Mouse (Mus musculus) heart, postnatal 10 days (tissue): ENCODE results near the gene Olfr95. TPM values are rescaled to one million over a fixed set of nuclear protein-coding genes. Genes with fewer than 3 reads are reported as not detected.

Experiments
- total RNA-seq, 2 experiments: library from RNA; stranded (reverse); gene quantifications; 2 replicates each; pipeline ENCODE4 v1.2.3; 2021

The Olfr95 gene
- total RNA-seq, 2 experiments from 2014 or later = not detected

Other genes starting within 250 kb of the Olfr95 start
- gene 2410137M14Rik, start 231.9 kb downstream of the Olfr95 start, total RNA-seq = not detected
- under 1 TPM in 1 of 2 experiments, not detected in 1; 0.26 TPM for gene H2-M5, start 223.6 kb downstream of the Olfr95 start, total RNA-seq
- 1 to 10 TPM; 5.6 to 6.9 TPM for gene Zfp57, start 212.0 kb downstream of the Olfr95 start, total RNA-seq
- not detected for gene Mog, start 189.7 kb downstream of the Olfr95 start, total RNA-seq
- 10 to 100 TPM; 14.0 to 17.2 TPM for gene Gabbr1, start 167.2 kb downstream of the Olfr95 start, total RNA-seq
- gene Olfr90, start 124.6 kb downstream of the Olfr95 start, total RNA-seq = not detected
- not detected for gene Olfr91, start 114.8 kb downstream of the Olfr95 start, total RNA-seq
- not detected for gene Olfr92, start 93.0 kb downstream of the Olfr95 start, total RNA-seq
- not detected for gene Olfr93, start 51.6 kb downstream of the Olfr95 start, total RNA-seq
- not detected for gene Ubd, start 19.2 kb downstream of the Olfr95 start, total RNA-seq
- gene Olfr94, start 12.1 kb downstream of the Olfr95 start, total RNA-seq = not detected
- gene Olfr96, start 7.0 kb upstream of the Olfr95 start, total RNA-seq = not detected
- gene Olfr97, start 24.2 kb upstream of the Olfr95 start, total RNA-seq = not detected
- not detected for gene Olfr98, start 50.6 kb upstream of the Olfr95 start, total RNA-seq
- 1 to 10 TPM; 3.2 to 4.0 TPM for gene H2-M3, start 57.1 kb upstream of the Olfr95 start, total RNA-seq
- not detected for gene Olfr99, start 70.3 kb upstream of the Olfr95 start, total RNA-seq
- gene Olfr101, start 91.2 kb upstream of the Olfr95 start, total RNA-seq = not detected
- gene Olfr102, start 103.9 kb upstream of the Olfr95 start, total RNA-seq = not detected
- not detected for gene Olfr103, start 126.6 kb upstream of the Olfr95 start, total RNA-seq
- gene Olfr104-ps, start 146.5 kb upstream of the Olfr95 start, total RNA-seq = not detected
- gene Olfr105-ps, start 165.9 kb upstream of the Olfr95 start, total RNA-seq = not detected
- not detected for gene Olfr106-ps, start 177.3 kb upstream of the Olfr95 start, total RNA-seq
- gene Olfr107, start 186.1 kb upstream of the Olfr95 start, total RNA-seq = not detected
- gene Olfr108, start 232.4 kb upstream of the Olfr95 start, total RNA-seq = not detected
- gene Olfr109, start 245.8 kb upstream of the Olfr95 start, total RNA-seq = not detected